Mouse (Mus musculus) limb, embryonic 14.5 days (tissue): Measurements from ENCODE around the gene Parvb. TPM values are rescaled to one million over a fixed set of nuclear protein-coding genes. Genes with fewer than 3 reads are reported as not detected.

ENCODE experiments used
- ATAC-seq: fragments of 200-750 bp; cut with Nextera tagmentation; 2 replicates; pipeline ENCODE4 v1.8.0; 2017; ENCODE audit warnings: low read depth, moderate number of reproducible peaks, moderate TSS enrichment; ENCODE audit not compliant: low FRiP score
- DNase-seq: peaks from one replicate; pipeline ENCODE4 v3.0.0-alpha.2; 2015; ENCODE audit warnings: low spot score
- H3K27ac ChIP-seq: fragments of 300-500 bp; sonication (generic); replicated peaks from 2 replicates; pipeline ENCODE4 v1.5.1; 2014; ENCODE audit warnings: low read depth, mild to moderate bottlenecking, low read length, moderate library complexity, mixed read lengths
- H3K27me3 ChIP-seq: fragments of 300-500 bp; sonication (generic); 2 replicates; pipeline ENCODE4 v1.6.1; 2014; ENCODE audit warnings: low read length, mixed read lengths; ENCODE audit not compliant: control insufficient read depth, insufficient read depth
- H3K36me3 ChIP-seq: fragments of 300-500 bp; sonication (generic); 2 replicates; pipeline ENCODE4 v1.6.1; 2014; ENCODE audit warnings: mild to moderate bottlenecking, low read length, moderate library complexity, mixed read lengths; ENCODE audit not compliant: control insufficient read depth, insufficient read depth
- H3K4me1 ChIP-seq: fragments of 300-500 bp; sonication (generic); 2 replicates; pipeline ENCODE4 v1.6.1; 2014; ENCODE audit warnings: antibody characterized with exemption, low read length, mixed read lengths; ENCODE audit not compliant: control insufficient read depth, insufficient read depth
- H3K4me2 ChIP-seq: fragments of 300-500 bp; sonication (generic); replicated peaks from 2 replicates; pipeline ENCODE4 v1.6.1; 2014; ENCODE audit warnings: low read depth, mild to moderate bottlenecking, low read length, moderate library complexity; ENCODE audit not compliant: severe bottlenecking
- H3K4me3 ChIP-seq: fragments of 300-500 bp; sonication (generic); replicated peaks from 2 replicates; pipeline ENCODE4 v1.5.1; 2014; ENCODE audit warnings: low read length
- H3K9ac ChIP-seq: fragments of 300-500 bp; sonication (generic); 2 replicates; pipeline ENCODE4 v1.6.1; 2014; ENCODE audit warnings: mild to moderate bottlenecking, low read depth, low read length, moderate library complexity; ENCODE audit not compliant: severe bottlenecking
- H3K9me3 ChIP-seq: fragments of 300-500 bp; sonication (generic); 2 replicates; pipeline ENCODE4 v1.6.1; 2016; ENCODE audit warnings: low read length; ENCODE audit not compliant: control insufficient read depth
- POLR2A ChIP-seq: fragments of 200-500 bp; IDR thresholded peaks from 2 replicates; pipeline ENCODE4 v1.8.0; 2012; ENCODE audit warnings: inconsistent platforms, mild to moderate bottlenecking, moderate library complexity, borderline replicate concordance; ENCODE audit not compliant: insufficient read depth, insufficient read length; ENCODE audit errors: extremely low read depth
- WGBS: fragments of 180-500 bp; shearing (Covaris S2); extraction: QIAGEN DNeasy Blood & Tissue Kit; methylation state at CpG from one replicate; pipeline ENCODE4 v1.1.7; 2014; 5-methylcytosine and 5-hydroxymethylcytosine counted together
- polyA plus RNA-seq, 2 experiments: library from polyadenylated mRNA; depleted of rRNA in 1 of 2; stranded (reverse) in 1 of 2; unstranded in 1 of 2; fragments of >200 nt; fragmentation: Nextera tagmentation in 1 of 2; extraction: Ambion mirVana in 1 of 2; gene quantifications; 2 replicates each; pipeline versions ENCODE4 v1.2.1 to v1.2.3; 2012 to 2014

Gene Parvb
- polyA plus RNA-seq, 2 experiments: 2.4 to 13.5 TPM

DNA sequence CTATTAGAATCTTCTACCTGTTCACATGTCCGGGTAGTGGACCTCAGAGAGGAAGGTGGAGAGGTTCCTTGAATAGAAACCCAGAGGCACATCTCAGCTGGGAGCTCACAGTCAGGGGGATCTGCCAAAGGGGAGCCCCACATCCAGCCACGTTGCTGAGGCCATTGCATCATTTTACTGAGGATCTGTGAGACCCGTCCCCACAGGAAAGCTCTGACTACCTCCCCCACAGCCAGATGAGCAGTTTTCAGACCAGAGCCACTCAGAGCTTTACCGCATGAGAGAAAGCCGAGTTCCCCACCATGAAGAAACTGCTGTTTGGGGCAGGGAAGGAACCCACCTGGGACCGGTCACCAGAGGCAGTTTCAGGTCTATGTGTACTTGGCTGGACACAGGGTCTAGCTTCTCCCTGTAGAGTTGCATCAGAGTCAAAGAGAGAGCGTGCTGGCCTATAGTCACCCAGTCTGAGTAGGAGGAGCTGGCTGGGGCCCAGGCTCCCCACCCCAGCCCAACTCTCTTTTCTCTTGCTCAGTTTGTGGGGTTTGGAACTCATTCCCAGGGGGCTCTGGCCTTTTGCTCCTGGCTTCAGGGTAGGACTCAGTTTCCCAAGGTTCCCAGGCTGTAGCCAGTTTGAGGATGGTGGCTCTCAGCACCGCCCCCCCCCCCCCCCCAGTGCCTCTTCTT is 93.2 kb downstream of the Parvb start:
- Histone ChIP-seq H3K9ac (no peak overlapping the region), H3K4me1 (peaks cover 4% of the 10 kb centered on the region; the same call in 1 of the 2 replicates), H3K4me3 (no peak overlapping the region), H3K36me3 (no peaks in the 10 kb centered on the region), H3K27me3 (no peaks in the 10 kb centered on the region), H3K27ac (no peak overlapping the region), H3K4me2 (no peak overlapping the region), H3K9me3 (no peaks in the 10 kb centered on the region)
- no peak for TF ChIP-seq POLR2A
- DNase-seq: no peak
- 56% methylated on average over 8 of the region's 8 CpGs for WGBS
- ATAC-seq: no peak

DNA sequence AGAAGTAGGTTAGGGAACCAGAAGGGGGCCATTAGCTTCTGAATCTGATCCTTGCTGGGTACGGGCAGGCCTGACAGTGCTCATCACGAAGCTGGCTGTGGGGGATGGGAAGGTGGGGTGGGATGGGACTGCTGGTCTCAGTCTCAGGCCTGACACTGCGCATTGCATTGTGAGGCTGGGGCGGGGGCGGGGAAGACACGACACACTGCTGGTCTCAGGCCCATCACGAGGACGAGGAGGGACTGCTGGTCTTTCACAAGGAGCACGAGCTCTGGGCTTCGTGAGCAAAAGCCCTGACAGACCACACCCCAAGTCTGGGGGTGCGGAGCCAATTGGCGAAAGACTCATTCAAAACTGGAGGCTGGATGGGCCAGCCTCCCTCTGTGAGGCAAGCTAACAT is 93.9 kb downstream of the Parvb start:
- H3K4me3 ChIP-seq: no peak overlapping the region
- no peaks in the 10 kb centered on the region for H3K36me3 ChIP-seq
- DNase-seq: no peak
- no peak overlapping the region for H3K4me2 ChIP-seq
- ATAC-seq: no peak
- TF ChIP-seq POLR2A: no peak
- H3K27ac ChIP-seq: no peak overlapping the region
- no peaks in the 10 kb centered on the region for H3K9me3 ChIP-seq
- no peaks in the 10 kb centered on the region for H3K27me3 ChIP-seq
- H3K4me1 ChIP-seq: peaks cover 4% of the 10 kb centered on the region; the same call in 1 of the 2 replicates
- 51% methylated on average over 12 of the region's 12 CpGs for WGBS
- no peak overlapping the region for H3K9ac ChIP-seq

- Histone ChIP-seq H3K9ac (no peak overlapping the region), H3K36me3 (no peaks in the 10 kb centered on the region), H3K27ac (no peak overlapping the region), H3K4me2 (no peak overlapping the region), H3K4me3 (no peak overlapping the region), H3K9me3 (no peaks in the 10 kb centered on the region), H3K4me1 (peaks cover 4% of the 10 kb centered on the region; the same call in 1 of the 2 replicates), H3K27me3 (no peaks in the 10 kb centered on the region)
- WGBS: 67% methylated on average over 9 of the region's 10 CpGs
- ATAC-seq: no peak
- DNase-seq: no peak
- no peak for TF ChIP-seq POLR2A
These were observed 97.0 kb downstream of the Parvb start for GRCm38 (mm10) chr15:84328870-84329269.

- Histone ChIP-seq H3K36me3 (no peaks in the 10 kb centered on the region), H3K4me1 (peaks cover 4% of the 10 kb centered on the region; the same call in 1 of the 2 replicates), H3K4me2 (no peak overlapping the region), H3K27ac (no peak overlapping the region), H3K9ac (no peak overlapping the region), H3K27me3 (no peaks in the 10 kb centered on the region), H3K4me3 (no peak overlapping the region), H3K9me3 (no peaks in the 10 kb centered on the region)
- no peak for ATAC-seq
- no peak for TF ChIP-seq POLR2A
- 89% methylated on average over 8 of the region's 8 CpGs for WGBS
- no peak for DNase-seq
These were observed 98.1 kb downstream of the Parvb start for GRCm38 (mm10) chr15:84329940-84330339.

GRCm38 (mm10) chr15:84331066-84331612 is 99.3 kb downstream of the Parvb start:
- Histone ChIP-seq H3K27me3 (no peaks in the 10 kb centered on the region), H3K4me1 (no peaks in the 10 kb centered on the region; the same call in 1 of the 2 replicates), H3K4me3 (no peak overlapping the region), H3K4me2 (no peak overlapping the region), H3K9ac (no peak overlapping the region), H3K9me3 (no peaks in the 10 kb centered on the region), H3K36me3 (no peaks in the 10 kb centered on the region), H3K27ac (no peak overlapping the region)
- no peak for TF ChIP-seq POLR2A
- WGBS: 86% methylated on average over 4 of the region's 4 CpGs
- no peak for DNase-seq
- ATAC-seq: no peak
